Comparison of ENCODE assay signal across 8 mouse cellular contexts in genomic region chr2:31454280-31454679, GRCm38 (mm10). TPM values are rescaled to one million over a fixed set of nuclear protein-coding genes. Genes with fewer than 3 reads are reported as not detected.
DNase-seq lines count a peak whose midpoint lies in the region; ATAC-seq lines count a peak whose summit lies in the region.

No protein-coding gene starts in this region.

- no peaks in the 10 kb centered on the region for H3K9me3 ChIP-seq in heart, embryonic 11.5 days (replicated peaks; ENCODE audit: control insufficient read depth, low read length)
- no peaks in the 10 kb centered on the region for H3K9me3 ChIP-seq in limb, embryonic 15.5 days
- H3K9me3 ChIP-seq in hindbrain, embryonic 12.5 days (replicated peaks) = no peaks in the 10 kb centered on the region

- no peak overlapping the region; the same call in 1 of the 2 replicates for H3K9ac ChIP-seq in heart, embryonic 11.5 days (ENCODE audit: low read depth, low read length)
- H3K9ac ChIP-seq in limb, embryonic 15.5 days = no peak overlapping the region
- H3K9ac ChIP-seq in hindbrain, embryonic 12.5 days = no peak overlapping the region

- H3K4me1 ChIP-seq in heart, embryonic 11.5 days (ENCODE audit: control insufficient read depth, insufficient read depth, low read length) = peaks cover 25% of the 10 kb centered on the region
- H3K4me1 ChIP-seq in limb, embryonic 15.5 days = peaks cover 43% of the 10 kb centered on the region
- peaks cover 30% of the 10 kb centered on the region for H3K4me1 ChIP-seq in hindbrain, embryonic 12.5 days

- DNase-seq in left cerebral cortex, postnatal 14 days (ENCODE audit: low spot score in 2 of 2) = peak; percentile 30 to 50
- no peak for DNase-seq in left cerebral cortex, adult 11 months (ENCODE audit: low spot score)
- peak; percentile 46 for DNase-seq in R1 (ENCODE audit: low read depth, low spot score)
- DNase-seq in natural killer cell, adult 2 months (ENCODE audit: low spot score in 2 of 2) = no peak

- no peak overlapping the region for H3K4me3 ChIP-seq in heart, embryonic 11.5 days (ENCODE audit: low read depth, low read length)
- no peak overlapping the region for H3K4me3 ChIP-seq in limb, embryonic 15.5 days
- H3K4me3 ChIP-seq in hindbrain, embryonic 12.5 days = no peak overlapping the region

- H3K36me3 ChIP-seq in heart, embryonic 11.5 days (ENCODE audit: control insufficient read depth, insufficient read depth, low read length) = no peaks in the 10 kb centered on the region
- no peaks in the 10 kb centered on the region for H3K36me3 ChIP-seq in limb, embryonic 15.5 days
- no peaks in the 10 kb centered on the region for H3K36me3 ChIP-seq in hindbrain, embryonic 12.5 days

- WGBS in heart, embryonic 11.5 days (ENCODE audit: insufficient replicate concordance) = 53% methylated on average over 8 of the region's 8 CpGs
- WGBS in limb, embryonic 15.5 days = 42% methylated on average over 8 of the region's 8 CpGs
- 73% methylated on average over 8 of the region's 8 CpGs for WGBS in hindbrain, embryonic 12.5 days

- H3K27me3 ChIP-seq in heart, embryonic 11.5 days (ENCODE audit: control insufficient read depth, insufficient read depth, low read length) = peaks cover 26% of the 10 kb centered on the region
- peaks cover 9% of the 10 kb centered on the region for H3K27me3 ChIP-seq in limb, embryonic 15.5 days
- H3K27me3 ChIP-seq in hindbrain, embryonic 12.5 days = peaks cover 46% of the 10 kb centered on the region

- ATAC-seq in heart, embryonic 11.5 days (replicated peaks; ENCODE audit: insufficient number of reproducible peaks, low FRiP score, low TSS enrichment) = no peak
- no peak for ATAC-seq in limb, embryonic 15.5 days (ENCODE audit: insufficient number of reproducible peaks, low FRiP score, low TSS enrichment, low read depth)
- ATAC-seq in frontal cortex, adult (ENCODE audit: low TSS enrichment) = no peak
- no peak for ATAC-seq in hindbrain, embryonic 12.5 days (ENCODE audit: low FRiP score)

- intact Hi-C loops in left cerebral cortex, postnatal 14 days (cut with DNase I) = no loop called here

- 0 out of 2 replicates have a peak overlapping the region, but pooled peaks have one; percentile 29 for H3K27ac ChIP-seq in heart, embryonic 11.5 days (ENCODE audit: low read depth, low read length)
- H3K27ac ChIP-seq in limb, embryonic 15.5 days = peak overlapping the region; percentile 77
- no peak overlapping the region for H3K27ac ChIP-seq in hindbrain, embryonic 12.5 days

- no peak overlapping the region for H3K4me2 ChIP-seq in heart, embryonic 11.5 days
- no peak overlapping the region for H3K4me2 ChIP-seq in limb, embryonic 15.5 days
- no peak overlapping the region for H3K4me2 ChIP-seq in hindbrain, embryonic 12.5 days (replicated peaks)

RNA-seq across cellular contexts. Expression of gene Ass1, which starts 15.7 kb away (rescaled TPM):
- total RNA-seq in left cerebral cortex, postnatal 14 days (2021) = 10 to 100 TPM in 1 of 2 experiments, 1 to 10 TPM in 1; 8.5 to 14.6 TPM
- 8.8 and 9.0 TPM in 2 replicates for polyA plus RNA-seq in heart, embryonic 11.5 days (2014; fragmentation: Nextera tagmentation; extraction: Ambion mirVana)
- 44.1 and 45.8 TPM in 2 replicates for polyA plus RNA-seq in limb, embryonic 15.5 days (2015; fragmentation: Nextera tagmentation; extraction: Ambion mirVana)
- polyA plus RNA-seq in hindbrain, embryonic 12.5 days (2016; fragmentation: Nextera tagmentation; extraction: Ambion mirVana) = 7.2 and 7.7 TPM in 2 replicates

Comparison
In these comparisons a context has a peak if more than half of its experiments do, and no peak if none do; other contexts are left out.
1. DNase-seq: peak in left cerebral cortex, postnatal 14 days (2 of 2) and R1 (single experiment); none in left cerebral cortex, adult 11 months (single experiment) and natural killer cell, adult 2 months (0 of 2).